Mouse (Mus musculus): Measurements from ENCODE around the gene Man2c1.

Man2c1 gene

DNA sequence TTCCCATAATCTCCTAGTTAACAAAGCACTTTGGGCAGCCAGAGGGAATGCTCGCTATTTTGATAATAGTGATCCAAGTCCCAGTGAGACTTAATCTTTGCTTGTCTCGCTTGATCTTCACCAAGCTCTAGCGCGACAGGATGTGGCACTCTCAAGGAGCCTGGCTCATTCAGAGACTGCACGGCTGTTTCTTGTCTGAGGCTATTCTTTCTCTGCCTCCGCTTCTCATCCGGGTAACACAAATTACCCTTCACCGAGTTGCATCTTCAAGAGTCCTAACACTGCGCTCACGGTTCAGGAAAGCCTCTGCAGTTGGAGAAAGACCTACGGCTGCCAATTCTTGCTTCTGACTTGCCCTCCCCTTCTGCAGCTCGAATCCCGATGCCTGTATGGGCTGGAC is 27.0 kb downstream of the Man2c1 start:
- no peak for DNase-seq (ENCODE audit: low spot score)

DNA sequence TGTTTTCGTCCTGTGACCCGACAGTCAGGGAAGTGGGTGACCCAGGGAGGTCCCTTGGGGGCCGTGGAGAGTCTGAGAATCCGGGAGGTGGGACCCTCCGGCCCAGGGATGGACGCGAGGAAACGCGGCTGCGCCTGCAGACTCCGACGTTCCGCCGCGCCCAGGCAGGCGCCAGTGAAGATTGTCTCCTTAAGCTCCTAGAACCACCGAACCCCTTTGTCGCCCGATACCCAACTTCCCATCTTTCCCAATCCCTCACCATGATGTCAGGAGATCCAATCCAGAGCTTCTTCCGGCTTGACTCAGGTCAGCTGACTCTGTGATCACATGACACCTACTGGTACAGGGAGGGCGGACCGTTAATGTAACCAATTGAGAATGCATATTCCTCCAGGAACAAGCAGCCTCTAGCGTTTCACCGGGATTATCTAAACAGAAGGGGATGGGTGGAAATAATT is 27.6 kb downstream of the Man2c1 start, which contains the start of gene Commd4:
Gene Commd4, minus strand, starts transcription at position 319 of the 458 bp plus-strand sequence.
- peak; percentile 96 for DNase-seq (ENCODE audit: low spot score)

DNA sequence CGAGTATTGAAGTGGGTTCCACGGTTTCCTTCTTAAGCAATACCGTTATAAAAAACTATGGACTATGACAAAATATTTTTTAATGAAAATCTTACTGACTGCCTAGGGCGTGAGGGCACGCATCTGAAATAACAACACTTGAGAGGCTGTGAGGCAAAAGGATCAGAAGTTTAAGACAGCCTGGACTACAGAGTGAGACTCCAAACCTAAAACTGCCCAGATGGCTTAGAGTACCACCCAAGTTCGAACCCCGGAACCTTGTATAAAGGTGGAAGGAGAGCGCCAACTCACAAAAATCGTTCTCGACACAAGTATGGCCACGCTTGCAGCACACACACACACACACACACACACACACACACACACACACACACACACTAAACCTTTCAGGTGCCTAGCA is 28.0 kb downstream of the Man2c1 start:
- DNase-seq (ENCODE audit: low spot score): no peak

DNA sequence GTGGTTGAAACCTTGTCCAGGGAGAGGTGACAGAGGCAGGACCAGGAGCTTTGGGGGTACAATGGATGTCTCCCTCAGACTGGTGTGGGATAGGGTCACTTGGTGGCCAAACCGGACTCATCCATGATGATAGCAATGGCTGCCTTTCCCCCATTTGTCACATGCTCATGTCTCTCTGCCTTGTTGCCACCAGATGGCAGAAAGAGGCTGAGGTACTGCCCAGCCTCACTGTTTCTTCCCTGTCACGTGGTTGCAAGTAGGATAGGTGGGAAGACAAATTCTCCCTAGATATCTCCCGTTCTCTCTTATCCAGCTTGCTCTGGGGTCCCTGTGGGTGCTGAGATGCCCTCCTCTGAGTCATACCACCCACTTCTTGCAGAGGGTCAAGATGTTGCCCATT is 32.0 kb downstream of the Man2c1 start:
- DNase-seq (ENCODE audit: low spot score): peak; percentile 76

DNA sequence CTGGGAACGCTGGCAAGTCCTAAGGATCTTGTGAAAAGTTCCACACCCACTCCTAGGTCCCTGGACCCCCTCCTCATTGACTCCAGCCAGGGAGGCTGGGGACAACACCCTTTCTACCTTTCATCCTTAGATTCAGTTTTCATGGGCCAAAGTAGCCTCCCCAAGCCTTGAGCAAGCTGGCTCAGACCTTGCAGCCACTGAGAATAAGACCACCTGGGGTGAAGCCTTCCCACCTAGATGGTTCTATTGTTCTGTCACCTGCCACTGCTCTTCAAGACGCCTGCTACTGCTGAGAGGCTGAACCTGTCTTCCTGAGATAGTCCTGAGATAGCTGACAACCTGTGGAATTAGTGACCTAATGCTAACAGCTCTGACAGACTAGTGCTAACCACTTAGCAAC is 32.6 kb downstream of the Man2c1 start:
- DNase-seq (ENCODE audit: low spot score): no peak

DNA sequence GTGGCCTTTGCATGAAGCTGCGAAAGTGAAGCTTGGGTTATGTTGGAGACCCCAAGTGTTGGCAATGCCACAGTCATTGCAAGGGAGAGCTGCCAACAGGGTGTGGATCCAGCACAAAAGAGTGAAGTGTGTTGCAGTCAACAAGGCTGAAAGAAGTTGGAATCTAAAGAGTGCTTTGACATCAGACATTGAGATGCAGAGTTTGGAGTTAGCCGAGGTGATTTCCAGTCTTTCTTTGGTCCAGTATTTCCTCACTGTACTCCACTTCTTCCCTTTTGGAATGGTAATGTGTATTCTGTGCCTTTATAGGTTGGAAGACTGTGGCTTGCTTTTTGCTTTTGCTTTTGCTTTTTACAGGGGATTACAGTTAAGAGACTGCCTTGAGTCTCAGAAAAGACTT is 35.7 kb downstream of the Man2c1 start:
- no peak for DNase-seq (ENCODE audit: low spot score)

DNA sequence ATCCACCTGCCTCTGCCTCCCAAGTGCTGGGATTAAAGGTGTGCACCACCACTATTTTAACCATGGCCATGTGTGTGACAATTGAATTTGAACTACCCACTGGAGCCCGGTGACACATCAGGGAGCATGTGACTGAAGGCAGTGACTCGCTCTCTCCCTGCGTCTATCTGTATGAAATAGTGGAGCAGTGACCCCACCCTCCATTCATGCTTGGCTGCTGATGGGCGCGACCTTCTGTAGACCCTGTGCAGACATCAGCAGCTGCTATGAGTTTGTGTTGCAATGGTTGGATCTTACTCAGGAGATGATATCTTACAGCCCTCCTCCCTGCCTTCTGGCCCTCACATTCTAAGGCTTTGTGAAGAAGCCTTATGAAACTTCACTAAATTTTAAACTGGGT is 37.9 kb downstream of the Man2c1 start:
- DNase-seq (ENCODE audit: low spot score): no peak

All from adipocyte (in vitro differentiated cells).